Mouse (Mus musculus) lung, embryonic 16.5 days (tissue): ENCODE measurements around the gene Ngef. TPM values are rescaled to one million over a fixed set of nuclear protein-coding genes. Genes with fewer than 3 reads are reported as not detected.

Experiments used
- ATAC-seq: fragments of 200-750 bp; cut with Nextera tagmentation; 2 replicates; pipeline ENCODE4 v1.8.0; 2017; ENCODE audit warnings: low read depth, mild to moderate bottlenecking, moderate library complexity
- H3K27ac ChIP-seq: fragments of 300-500 bp; sonication (generic); 2 replicates; pipeline ENCODE4 v1.5.1; 2014; ENCODE audit warnings: mild to moderate bottlenecking, control low read depth, low read length
- H3K27me3 ChIP-seq: fragments of 300-500 bp; sonication (generic); 2 replicates; pipeline ENCODE4 v1.6.1; 2014; ENCODE audit warnings: low read depth, low read length, mixed read lengths; ENCODE audit not compliant: control insufficient read depth, insufficient read depth
- H3K36me3 ChIP-seq: fragments of 300-500 bp; sonication (generic); 2 replicates; pipeline ENCODE4 v1.6.1; 2014; ENCODE audit warnings: low read length; ENCODE audit not compliant: control insufficient read depth, insufficient read depth
- H3K4me1 ChIP-seq: fragments of 300-500 bp; sonication (generic); replicated peaks from 2 replicates; pipeline ENCODE4 v1.6.1; 2014; ENCODE audit warnings: low read length, mixed read lengths; ENCODE audit not compliant: control insufficient read depth, insufficient read depth
- H3K4me2 ChIP-seq: fragments of 300-500 bp; sonication (generic); 2 replicates; pipeline ENCODE4 v1.6.1; 2014; ENCODE audit warnings: low read depth, low read length, control low read depth
- H3K4me3 ChIP-seq: fragments of 300-500 bp; sonication (generic); 2 replicates; pipeline ENCODE4 v1.5.1; 2014; ENCODE audit warnings: mild to moderate bottlenecking, low read length, control low read depth
- H3K9ac ChIP-seq: fragments of 300-500 bp; sonication (generic); 2 replicates; pipeline ENCODE4 v1.6.1; 2014; ENCODE audit warnings: low read length, control low read depth
- H3K9me3 ChIP-seq: fragments of 300-500 bp; sonication (generic); 2 replicates; pipeline ENCODE4 v1.6.1; 2016; ENCODE audit warnings: low read length; ENCODE audit not compliant: control insufficient read depth
- WGBS: fragments of 180-500 bp; shearing (Covaris S2); extraction: QIAGEN DNeasy Blood & Tissue Kit; methylation state at CpG from one replicate; pipeline ENCODE4 v1.1.7; 2014; 5-methylcytosine and 5-hydroxymethylcytosine counted together
- polyA plus RNA-seq: library from polyadenylated mRNA; unstranded; fragments of >200 nt; fragmentation: Nextera tagmentation; extraction: Ambion mirVana; gene quantifications from 2 replicates; pipeline ENCODE4 v1.2.1, GENCODE M21; 2015

Gene Ngef
- polyA plus RNA-seq, 1 experiment from 2014 or later, result 5.6 TPM

- Histone ChIP-seq H3K36me3 (peaks cover 44% of the 10 kb centered on the region), H3K4me1 (no peaks in the 10 kb centered on the region), H3K9me3 (no peaks in the 10 kb centered on the region), H3K9ac (no peak overlapping the region), H3K4me2 (no peak overlapping the region), H3K27ac (no peak overlapping the region), H3K4me3 (no peak overlapping the region), H3K27me3 (no peaks in the 10 kb centered on the region)
- ATAC-seq, result no peak
- 43% methylated on average over 6 of the region's 6 CpGs for WGBS
These were observed 137.1 kb downstream of the Ngef start for GRCm38 (mm10) chr1:87436583-87436982.

GRCm38 (mm10) chr1:87435125-87435524 is 138.5 kb downstream of the Ngef start:
- 85% methylated on average over 2 of the region's 2 CpGs for WGBS
- no peaks in the 10 kb centered on the region for H3K27me3 ChIP-seq
- no peak overlapping the region for H3K4me2 ChIP-seq
- peaks cover 36% of the 10 kb centered on the region for H3K36me3 ChIP-seq
- H3K9ac ChIP-seq, result no peak overlapping the region
- no peaks in the 10 kb centered on the region for H3K4me1 ChIP-seq
- no peak for ATAC-seq
- H3K4me3 ChIP-seq, result no peak overlapping the region
- no peak overlapping the region for H3K27ac ChIP-seq
- no peaks in the 10 kb centered on the region for H3K9me3 ChIP-seq

Other genes with a start within 250 kb of the Ngef start
- 47.2 and 48.9 TPM in 2 replicates for gene Gigyf2, start 246.9 kb downstream of the Ngef start, polyA plus RNA-seq
- gene Kcnj13, start 179.1 kb downstream of the Ngef start, polyA plus RNA-seq, result 7.6 and 10.1 TPM in 2 replicates
- gene Snorc, start 103.6 kb downstream of the Ngef start, polyA plus RNA-seq, result 0.36 and 1.0 TPM in 2 replicates
- gene Neu2, start 64.0 kb downstream of the Ngef start, polyA plus RNA-seq, result 4.4 and 5.4 TPM in 2 replicates
- gene Inpp5d, start 46.4 kb upstream of the Ngef start, polyA plus RNA-seq, result 11.9 and 13.6 TPM in 2 replicates
- 27.5 and 29.4 TPM in 2 replicates for gene Atg16l1, start 182.0 kb upstream of the Ngef start, polyA plus RNA-seq
- gene Sag, start 229.8 kb upstream of the Ngef start, polyA plus RNA-seq, result 1.1 and 1.2 TPM in 2 replicates